Mouse (Mus musculus): ENCODE measurements at regions not wholly inside any gene's neighbourhood (a gene's known extent, or its start where the extent isn't known, plus 50 kb on each side); places are given as distances from the start of the nearest gene placed in this dataset.

DNA sequence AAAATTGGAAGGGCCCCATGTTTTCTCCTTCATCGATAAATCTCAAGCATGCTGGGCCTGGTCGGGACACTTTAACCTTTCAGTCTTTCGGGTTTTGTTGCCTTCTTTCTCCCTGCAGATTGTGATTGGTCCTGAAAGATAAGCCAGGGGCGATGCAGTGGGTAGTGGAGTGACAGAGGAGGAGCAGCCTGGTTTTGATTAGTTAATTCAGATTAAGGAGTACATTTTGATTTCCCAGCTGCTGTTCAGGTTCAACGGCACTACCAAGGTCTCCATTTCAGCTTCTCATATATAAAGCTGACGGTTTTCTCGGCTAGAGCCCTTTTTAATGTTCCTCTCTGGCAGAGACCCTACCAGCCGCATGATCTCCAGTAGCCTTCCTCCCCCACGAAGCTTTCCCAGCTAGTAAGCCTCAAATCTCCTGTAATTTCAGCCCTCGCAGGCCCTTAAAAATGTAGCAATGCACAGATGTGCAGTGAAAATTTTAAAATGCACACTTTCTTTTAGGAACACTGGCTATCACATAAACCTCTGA is 493.8 kb upstream of the Pkn2 start:
- H3K36me3 ChIP-seq (replicated peaks; ENCODE audit: control insufficient read depth, insufficient read depth, low read length) = no peaks in the 10 kb centered on the region
- no peaks in the 10 kb centered on the region for H3K9me3 ChIP-seq (replicated peaks; ENCODE audit: control insufficient read depth, low read length)
- H3K4me1 ChIP-seq (ENCODE audit: control insufficient read depth, insufficient read depth) = no peaks in the 10 kb centered on the region
- H3K4me3 ChIP-seq (ENCODE audit: low read depth, low read length) = no peak overlapping the region
- ATAC-seq (ENCODE audit: insufficient read depth, low read depth) (no peak), DNase-seq (ENCODE audit: low spot score) (no peak)
- no peak overlapping the region for H3K4me2 ChIP-seq (ENCODE audit: low read depth, low read length)
- H3K27me3 ChIP-seq (ENCODE audit: control insufficient read depth, insufficient read depth, low read length) = no peaks in the 10 kb centered on the region
- WGBS = 59% methylated on average over 10 of the region's 10 CpGs
- no peak overlapping the region for H3K9ac ChIP-seq (replicated peaks; ENCODE audit: low read depth, low read length)
- no peak overlapping the region for H3K27ac ChIP-seq (ENCODE audit: low read depth)
- TF ChIP-seq CTCF (IDR thresholded peaks at IDR 0.05; ENCODE audit: low read depth) = no peak
- no peak for TF ChIP-seq EP300 (IDR thresholded peaks at IDR 0.05; ENCODE audit: low read depth)

DNA sequence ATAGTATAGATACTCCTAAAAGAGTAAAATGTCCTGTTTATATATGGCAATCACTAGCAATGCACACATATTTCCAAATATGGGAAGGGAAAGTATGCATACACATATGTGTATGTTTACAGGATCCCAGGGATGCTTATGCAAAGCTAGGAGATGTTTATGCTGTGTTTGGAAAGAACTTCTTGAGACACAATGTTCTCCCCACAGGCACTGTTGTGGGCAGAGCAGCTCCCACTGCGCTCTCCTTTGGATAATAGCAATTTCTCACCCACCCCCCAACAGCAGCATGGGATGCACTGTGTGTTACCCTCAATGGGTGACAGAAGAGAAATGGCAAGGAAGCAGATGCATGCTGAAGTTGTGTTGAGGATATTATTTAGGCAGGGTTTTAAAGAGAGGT is 491.7 kb upstream of the Pkn2 start:
- WGBS = 85% methylated on average over 1 of the region's 1 CpGs
- ATAC-seq (ENCODE audit: insufficient read depth, low read depth) (no peak), DNase-seq (ENCODE audit: low spot score) (no peak)
- Histone ChIP-seq H3K27me3 (ENCODE audit: control insufficient read depth, insufficient read depth, low read length) (no peaks in the 10 kb centered on the region), H3K27ac (ENCODE audit: low read depth) (no peak overlapping the region), H3K36me3 (replicated peaks; ENCODE audit: control insufficient read depth, insufficient read depth, low read length) (no peaks in the 10 kb centered on the region), H3K4me2 (ENCODE audit: low read depth, low read length) (no peak overlapping the region), H3K4me1 (ENCODE audit: control insufficient read depth, insufficient read depth) (no peaks in the 10 kb centered on the region), H3K9me3 (replicated peaks; ENCODE audit: control insufficient read depth, low read length) (no peaks in the 10 kb centered on the region), H3K9ac (replicated peaks; ENCODE audit: low read depth, low read length) (no peak overlapping the region), H3K4me3 (ENCODE audit: low read depth, low read length) (no peak overlapping the region)
- TF ChIP-seq CTCF (IDR thresholded peaks at IDR 0.05; ENCODE audit: low read depth) = no peak
- TF ChIP-seq EP300 (IDR thresholded peaks at IDR 0.05; ENCODE audit: low read depth) = no peak

GRCm38 (mm10) chr3:143369002-143369401 is 487.2 kb upstream of the Pkn2 start:
- no peaks in the 10 kb centered on the region for H3K9me3 ChIP-seq (replicated peaks; ENCODE audit: control insufficient read depth, low read length)
- no peak overlapping the region for H3K4me3 ChIP-seq (ENCODE audit: low read depth, low read length)
- WGBS = 85% methylated on average over 1 of the region's 1 CpGs
- no peak for DNase-seq (ENCODE audit: low spot score)
- no peak overlapping the region for H3K4me2 ChIP-seq (ENCODE audit: low read depth, low read length)
- H3K36me3 ChIP-seq (replicated peaks; ENCODE audit: control insufficient read depth, insufficient read depth, low read length) = no peaks in the 10 kb centered on the region
- H3K9ac ChIP-seq (replicated peaks; ENCODE audit: low read depth, low read length) = no peak overlapping the region
- H3K27ac ChIP-seq (ENCODE audit: low read depth) = no peak overlapping the region
- ATAC-seq (ENCODE audit: insufficient read depth, low read depth) = no peak
- no peaks in the 10 kb centered on the region for H3K4me1 ChIP-seq (ENCODE audit: control insufficient read depth, insufficient read depth)
- H3K27me3 ChIP-seq (ENCODE audit: control insufficient read depth, insufficient read depth, low read length) = no peaks in the 10 kb centered on the region
- TF ChIP-seq EP300 (IDR thresholded peaks at IDR 0.05; ENCODE audit: low read depth) = no peak
- TF ChIP-seq CTCF (IDR thresholded peaks at IDR 0.05; ENCODE audit: low read depth) = no peak

GRCm38 (mm10) chr3:143340032-143340431 is 458.2 kb upstream of the Pkn2 start:
- no peaks in the 10 kb centered on the region for H3K4me1 ChIP-seq (ENCODE audit: control insufficient read depth, insufficient read depth)
- DNase-seq (ENCODE audit: low spot score) (no peak), ATAC-seq (ENCODE audit: insufficient read depth, low read depth) (no peak)
- no peak overlapping the region for H3K4me2 ChIP-seq (ENCODE audit: low read depth, low read length)
- 86% methylated on average over 7 of the region's 7 CpGs for WGBS
- H3K9me3 ChIP-seq (replicated peaks; ENCODE audit: control insufficient read depth, low read length) = no peaks in the 10 kb centered on the region
- H3K4me3 ChIP-seq (ENCODE audit: low read depth, low read length) = no peak overlapping the region
- H3K9ac ChIP-seq (replicated peaks; ENCODE audit: low read depth, low read length) = no peak overlapping the region
- no peaks in the 10 kb centered on the region for H3K27me3 ChIP-seq (ENCODE audit: control insufficient read depth, insufficient read depth, low read length)
- TF ChIP-seq EP300 (IDR thresholded peaks at IDR 0.05; ENCODE audit: low read depth) (no peak), CTCF (IDR thresholded peaks at IDR 0.05; ENCODE audit: low read depth) (no peak)
- H3K27ac ChIP-seq (ENCODE audit: low read depth) = no peak overlapping the region
- H3K36me3 ChIP-seq (replicated peaks; ENCODE audit: control insufficient read depth, insufficient read depth, low read length) = no peaks in the 10 kb centered on the region

GRCm38 (mm10) chr3:143333339-143333738 is 451.5 kb upstream of the Pkn2 start:
- Histone ChIP-seq H3K4me3 (ENCODE audit: low read depth, low read length) (no peak overlapping the region), H3K9me3 (replicated peaks; ENCODE audit: control insufficient read depth, low read length) (no peaks in the 10 kb centered on the region), H3K4me1 (ENCODE audit: control insufficient read depth, insufficient read depth) (no peaks in the 10 kb centered on the region), H3K27me3 (ENCODE audit: control insufficient read depth, insufficient read depth, low read length) (no peaks in the 10 kb centered on the region), H3K36me3 (replicated peaks; ENCODE audit: control insufficient read depth, insufficient read depth, low read length) (no peaks in the 10 kb centered on the region), H3K9ac (replicated peaks; ENCODE audit: low read depth, low read length) (no peak overlapping the region), H3K27ac (ENCODE audit: low read depth) (no peak overlapping the region), H3K4me2 (ENCODE audit: low read depth, low read length) (no peak overlapping the region)
- WGBS = 94% methylated on average over 3 of the region's 3 CpGs
- ATAC-seq (ENCODE audit: insufficient read depth, low read depth) (no peak), DNase-seq (ENCODE audit: low spot score) (no peak)
- no peak for TF ChIP-seq EP300 (IDR thresholded peaks at IDR 0.05; ENCODE audit: low read depth)
- no peak for TF ChIP-seq CTCF (IDR thresholded peaks at IDR 0.05; ENCODE audit: low read depth)

DNA sequence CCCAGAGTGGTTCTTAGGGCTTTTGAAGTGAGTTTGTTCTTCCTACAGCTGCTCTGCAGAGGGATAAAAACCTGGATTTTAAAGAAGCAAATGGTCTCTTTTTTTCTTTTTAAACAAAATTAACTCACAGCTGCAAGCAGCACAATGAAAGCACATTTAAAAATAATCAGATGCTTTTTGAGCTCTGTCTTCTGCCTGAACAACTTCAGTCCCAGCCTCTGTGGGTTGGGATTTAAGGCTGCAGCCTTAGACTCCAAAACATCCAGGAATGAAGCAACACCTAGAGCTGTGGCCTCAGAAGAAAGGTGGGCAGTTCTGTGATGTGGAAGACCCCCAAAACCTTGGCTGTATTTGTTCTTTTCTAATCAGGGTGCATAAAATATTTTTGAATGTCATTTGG is 446.7 kb upstream of the Pkn2 start:
- no peaks in the 10 kb centered on the region for H3K36me3 ChIP-seq (replicated peaks; ENCODE audit: control insufficient read depth, insufficient read depth, low read length)
- H3K27me3 ChIP-seq (ENCODE audit: control insufficient read depth, insufficient read depth, low read length) = no peaks in the 10 kb centered on the region
- H3K4me1 ChIP-seq (ENCODE audit: control insufficient read depth, insufficient read depth) = no peaks in the 10 kb centered on the region
- TF ChIP-seq CTCF (IDR thresholded peaks at IDR 0.05; ENCODE audit: low read depth) = no peak
- no peak for TF ChIP-seq EP300 (IDR thresholded peaks at IDR 0.05; ENCODE audit: low read depth)
- no peaks in the 10 kb centered on the region for H3K9me3 ChIP-seq (replicated peaks; ENCODE audit: control insufficient read depth, low read length)
- H3K9ac ChIP-seq (replicated peaks; ENCODE audit: low read depth, low read length) = no peak overlapping the region
- H3K27ac ChIP-seq (ENCODE audit: low read depth) = no peak overlapping the region
- ATAC-seq (ENCODE audit: insufficient read depth, low read depth) (no peak), DNase-seq (ENCODE audit: low spot score) (no peak)
- no peak overlapping the region for H3K4me3 ChIP-seq (ENCODE audit: low read depth, low read length)
- no peak overlapping the region for H3K4me2 ChIP-seq (ENCODE audit: low read depth, low read length)

Data from heart, postnatal 0 days (tissue).